Mouse (Mus musculus) frontal cortex, postnatal 14 days (tissue): ENCODE results near the gene Fga.
A peak's percentile ranks its signal among the peaks of the same experiment; 100 is the strongest.

Experiments used
- DNase-seq, 2 experiments: peaks; one replicate each; pipeline ENCODE4 v3.0.0; 2022; ENCODE audit warnings: low spot score in 2 of 2

Gene Fga

GRCm38 (mm10) chr3:83025475-83026301 is at the start of gene Fga:
TSS of gene Fga (plus strand) at chr3:83026076.
- DNase-seq: no peak

- DNase-seq: no peak
Observed at GRCm38 (mm10) chr3:82980818-82981217, 45.1 kb upstream of the Fga start.

GRCm38 (mm10) chr3:82981861-82982260 is 44.0 kb upstream of the Fga start:
- no peak for DNase-seq

GRCm38 (mm10) chr3:82984840-82985239 is 41.0 kb upstream of the Fga start:
- DNase-seq: no peak

- DNase-seq: no peak
Observed at GRCm38 (mm10) chr3:82991963-82992362, 33.9 kb upstream of the Fga start.

- DNase-seq: no peak
Observed at GRCm38 (mm10) chr3:82992956-82993355, 32.9 kb upstream of the Fga start.

- DNase-seq: no peak
Observed at GRCm38 (mm10) chr3:82995368-82995767, 30.5 kb upstream of the Fga start.

- DNase-seq: no peak
Observed at GRCm38 (mm10) chr3:82996656-82997055, 29.2 kb upstream of the Fga start.

- peak in 1 of 2 experiments; percentile 23 for DNase-seq
Observed at GRCm38 (mm10) chr3:82998772-82999463, 27.0 kb upstream of the Fga start.

GRCm38 (mm10) chr3:82999995-83000394 is 25.9 kb upstream of the Fga start:
- DNase-seq: no peak

GRCm38 (mm10) chr3:83002191-83002590 is 23.7 kb upstream of the Fga start:
- no peak for DNase-seq

GRCm38 (mm10) chr3:83003068-83003467 is 22.8 kb upstream of the Fga start:
- no peak for DNase-seq

- no peak for DNase-seq
Observed at GRCm38 (mm10) chr3:83004801-83005200, 21.1 kb upstream of the Fga start.

GRCm38 (mm10) chr3:83007557-83007956 is 18.3 kb upstream of the Fga start, which contains the start of gene Fgg:
TSS of gene Fgg (plus strand) at chr3:83007724.
- no peak for DNase-seq

- DNase-seq: no peak
Observed at GRCm38 (mm10) chr3:83010291-83010690, 15.6 kb upstream of the Fga start.

GRCm38 (mm10) chr3:83011136-83011535 is 14.7 kb upstream of the Fga start:
- no peak for DNase-seq

GRCm38 (mm10) chr3:83011565-83011964 is 14.3 kb upstream of the Fga start:
- DNase-seq: no peak

- no peak for DNase-seq
Observed at GRCm38 (mm10) chr3:83012636-83013035, 13.2 kb upstream of the Fga start.

- no peak for DNase-seq
Observed at GRCm38 (mm10) chr3:83013951-83014350, 11.9 kb upstream of the Fga start.

GRCm38 (mm10) chr3:83016236-83016635 is 9.6 kb upstream of the Fga start:
- no peak for DNase-seq

GRCm38 (mm10) chr3:83020387-83020786 is 5.5 kb upstream of the Fga start:
- DNase-seq: no peak

- no peak for DNase-seq
Observed at GRCm38 (mm10) chr3:83021176-83021575, 4.7 kb upstream of the Fga start.

GRCm38 (mm10) chr3:83025036-83025435 is 840 bp upstream of the Fga start:
- DNase-seq: no peak
